Comparison of ENCODE assay signal across 7 mouse cellular contexts in genomic region chr2:154651363-154651762, GRCm38 (mm10). TPM values are rescaled to one million over a fixed set of nuclear protein-coding genes. Genes with fewer than 3 reads are reported as not detected.
A peak's percentile ranks its signal among the peaks of the same experiment; 100 is the strongest.
DNase-seq lines count a peak whose midpoint lies in the region; ATAC-seq lines count a peak whose summit lies in the region.

Gene Chmp4b (plus strand): TSS chr2:154651705.

- no peak within 1 kb of the TSS for H3K4me2 ChIP-seq in liver, embryonic 12.5 days
- no peak within 1 kb of the TSS for H3K4me2 ChIP-seq in neural tube, embryonic 13.5 days

- peaks cover 19% of the 10 kb centered on the region for H3K4me1 ChIP-seq in liver, embryonic 12.5 days
- peaks cover 2% of the 10 kb centered on the region for H3K4me1 ChIP-seq in neural tube, embryonic 13.5 days (replicated peaks)

- H3K4me3 ChIP-seq in liver, embryonic 12.5 days = no peak within 1 kb of the TSS
- H3K4me3 ChIP-seq in neural tube, embryonic 13.5 days = no peak within 1 kb of the TSS

- H3K9ac ChIP-seq in liver, embryonic 12.5 days = no peak within 1 kb of the TSS
- no peak within 1 kb of the TSS for H3K9ac ChIP-seq in neural tube, embryonic 13.5 days

- peaks cover 7% of the 10 kb centered on the region; the same call in 1 of the 2 replicates for H3K9me3 ChIP-seq in liver, embryonic 12.5 days (replicated peaks)
- no peaks in the 10 kb centered on the region for H3K9me3 ChIP-seq in neural tube, embryonic 13.5 days

- no peak for DNase-seq in adrenal gland, adult 2 months
- peak; percentile 49 for DNase-seq in embryo, embryonic 10 days (ENCODE audit: low spot score)
- no peak for DNase-seq in gastrocnemius, postnatal 4 days (ENCODE audit: low spot score in 2 of 2)
- DNase-seq in kidney, adult 18-20 months = peak; percentile 71
- no peak for DNase-seq in right cerebral cortex, postnatal 14 days

- no peak for ATAC-seq in liver, embryonic 12.5 days
- ATAC-seq in neural tube, embryonic 13.5 days (ENCODE audit: low read depth) = no peak

- no peaks in the 10 kb centered on the region for H3K36me3 ChIP-seq in liver, embryonic 12.5 days
- peaks cover 4% of the 10 kb centered on the region; the same call in 1 of the 2 replicates for H3K36me3 ChIP-seq in neural tube, embryonic 13.5 days

- peaks cover 6% of the 10 kb centered on the region; the same call in 1 of the 2 replicates for H3K27me3 ChIP-seq in liver, embryonic 12.5 days (replicated peaks)
- H3K27me3 ChIP-seq in neural tube, embryonic 13.5 days = no peaks in the 10 kb centered on the region

- H3K27ac ChIP-seq in liver, embryonic 12.5 days = no peak within 1 kb of the TSS
- no peak within 1 kb of the TSS for H3K27ac ChIP-seq in neural tube, embryonic 13.5 days (replicated peaks)

- WGBS in liver, embryonic 12.5 days (ENCODE audit: insufficient replicate concordance) = 46% methylated on average over 8 of the region's 8 CpGs
- WGBS in neural tube, embryonic 13.5 days = 52% methylated on average over 8 of the region's 8 CpGs

RNA-seq across cellular contexts. Expression of gene Chmp4b, which starts in this region (rescaled TPM):
- total RNA-seq in adrenal gland, adult 2 months (2021) = 100 to 1,000 TPM; 236 to 263 TPM
- polyA plus RNA-seq in adrenal gland, adult 2 months (2012; rRNA removed) = 96.3 and 114 TPM in 2 replicates
- total RNA-seq in gastrocnemius, postnatal 4 days (2021) = 100 to 1,000 TPM; 116 to 126 TPM
- polyA plus RNA-seq in liver, embryonic 12.5 days (2016; fragmentation: Nextera tagmentation; extraction: Ambion mirVana) = 17.6 and 18.2 TPM in 2 replicates
- polyA plus RNA-seq in neural tube, embryonic 13.5 days (2015; fragmentation: Nextera tagmentation; extraction: Ambion mirVana) = 29.1 and 29.6 TPM in 2 replicates

Comparison
In these comparisons a context has a peak if more than half of its experiments do, and no peak if none do; other contexts are left out.
1. DNase-seq: peak in embryo, embryonic 10 days (single experiment) and kidney, adult 18-20 months (single experiment); none in adrenal gland, adult 2 months (single experiment), gastrocnemius, postnatal 4 days (0 of 2) and right cerebral cortex, postnatal 14 days (single experiment).